Mouse (Mus musculus) frontal cortex, adult (tissue): ENCODE data around the gene Spaar.

ENCODE experiments used
- ATAC-seq: cut with Nextera tagmentation; 2 replicates; pipeline ENCODE4 v1.9.2; 2017; ENCODE audit warnings: mild to moderate bottlenecking, moderate library complexity, mixed read lengths; ENCODE audit not compliant: low TSS enrichment

The Spaar gene

DNA sequence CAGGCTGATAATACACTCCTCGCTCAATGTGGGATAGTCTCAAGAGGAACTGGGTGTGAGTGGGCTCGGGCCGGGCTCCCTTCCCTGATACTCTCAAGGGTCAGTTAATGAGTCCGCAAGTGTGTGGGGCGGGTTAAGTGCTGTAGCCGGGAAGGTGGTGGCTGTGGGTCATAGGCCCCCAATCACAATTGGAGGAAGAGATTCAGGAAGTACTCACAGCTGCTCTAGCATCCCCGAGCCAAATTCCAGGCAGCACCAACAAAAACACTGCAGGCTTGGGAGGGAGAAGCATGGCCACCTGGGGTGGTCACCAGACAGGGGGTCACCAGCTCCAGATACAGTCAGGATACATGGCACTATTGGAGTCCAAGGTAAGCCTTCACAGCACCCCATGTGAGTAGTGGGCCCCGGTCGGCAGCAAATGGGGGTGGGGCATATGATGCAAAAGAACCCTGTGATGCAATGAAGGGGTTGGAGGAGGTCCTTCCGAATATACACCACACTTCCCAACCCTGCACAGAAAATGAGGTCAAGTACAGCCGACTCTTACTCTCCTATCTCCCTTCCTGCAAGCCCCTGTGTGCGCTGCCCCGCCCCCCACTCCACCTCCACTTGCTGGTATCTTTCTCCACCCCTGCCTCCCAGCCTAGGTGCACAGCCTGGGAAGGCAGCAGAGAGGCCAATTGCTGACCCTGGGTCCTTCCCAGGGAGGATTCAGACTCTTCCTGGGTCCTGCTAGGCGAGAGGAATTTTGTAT, at the start of gene Spaar:
TSS of gene Spaar (plus strand) at position 241 of the 757 bp plus-strand sequence.
- no peak for ATAC-seq

DNA sequence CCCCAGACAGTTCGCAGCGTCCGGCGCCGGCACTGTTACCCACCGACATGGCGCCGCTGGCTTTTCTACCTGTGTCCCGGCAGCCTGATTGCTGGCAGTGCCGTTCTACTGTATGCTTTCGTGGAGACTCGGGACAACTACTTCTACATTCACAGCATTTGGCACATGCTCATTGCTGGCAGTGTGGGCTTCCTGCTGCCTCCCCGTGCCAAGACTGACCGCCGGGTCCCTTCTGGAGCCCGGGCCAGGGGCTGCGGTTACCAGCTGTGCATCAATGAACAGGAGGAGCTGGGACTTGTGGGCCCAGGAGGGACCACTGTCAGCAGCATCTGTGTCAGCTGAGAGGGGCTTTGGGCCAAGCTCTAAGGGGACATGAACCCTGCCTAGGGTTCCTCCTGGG, 39.8 kb upstream of the Spaar start:
- ATAC-seq, result no peak

DNA sequence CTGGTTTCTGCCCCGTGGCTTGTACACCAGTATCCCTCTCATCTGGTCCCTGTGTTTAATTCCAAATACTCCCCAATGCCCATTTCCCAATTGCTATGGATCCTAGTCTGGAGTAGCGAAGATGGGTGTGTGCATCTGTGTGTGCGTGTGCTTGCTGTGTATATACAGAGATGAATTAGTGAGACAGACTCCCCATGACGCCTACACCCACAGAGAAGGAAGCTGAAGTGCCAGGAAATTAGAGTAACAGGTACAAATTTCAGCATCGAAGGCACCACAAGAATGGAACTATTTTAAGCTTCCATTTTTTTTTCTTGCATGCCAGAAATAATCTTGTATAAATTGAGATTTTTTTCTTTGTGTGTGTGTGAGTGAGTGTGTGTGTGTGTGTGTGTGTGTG, 38.8 kb upstream of the Spaar start:
- ATAC-seq, result peak; percentile 66; the same call in 1 of the 2 replicates

DNA sequence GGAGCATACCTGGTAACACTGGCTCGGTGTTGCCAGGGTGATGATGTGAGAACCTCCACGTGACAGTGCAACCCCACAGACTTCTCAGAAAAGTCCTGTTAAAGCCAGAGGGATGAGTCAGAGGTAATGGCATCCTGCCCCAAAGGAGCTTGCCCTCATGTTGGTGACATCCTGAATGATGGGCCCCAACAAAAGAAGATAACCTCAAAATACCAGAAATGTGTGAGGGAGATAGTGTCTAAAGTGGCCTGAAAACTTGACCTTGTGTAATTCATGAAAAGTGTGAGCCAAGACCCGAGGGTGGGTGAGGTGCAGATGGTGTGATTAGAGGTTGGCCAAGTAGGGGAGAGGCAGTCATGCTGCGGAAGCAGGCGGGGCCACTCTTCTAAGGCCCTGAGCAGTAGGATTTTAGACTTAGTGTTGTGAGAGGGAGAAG, 36.0 kb upstream of the Spaar start:
- no peak for ATAC-seq

DNA sequence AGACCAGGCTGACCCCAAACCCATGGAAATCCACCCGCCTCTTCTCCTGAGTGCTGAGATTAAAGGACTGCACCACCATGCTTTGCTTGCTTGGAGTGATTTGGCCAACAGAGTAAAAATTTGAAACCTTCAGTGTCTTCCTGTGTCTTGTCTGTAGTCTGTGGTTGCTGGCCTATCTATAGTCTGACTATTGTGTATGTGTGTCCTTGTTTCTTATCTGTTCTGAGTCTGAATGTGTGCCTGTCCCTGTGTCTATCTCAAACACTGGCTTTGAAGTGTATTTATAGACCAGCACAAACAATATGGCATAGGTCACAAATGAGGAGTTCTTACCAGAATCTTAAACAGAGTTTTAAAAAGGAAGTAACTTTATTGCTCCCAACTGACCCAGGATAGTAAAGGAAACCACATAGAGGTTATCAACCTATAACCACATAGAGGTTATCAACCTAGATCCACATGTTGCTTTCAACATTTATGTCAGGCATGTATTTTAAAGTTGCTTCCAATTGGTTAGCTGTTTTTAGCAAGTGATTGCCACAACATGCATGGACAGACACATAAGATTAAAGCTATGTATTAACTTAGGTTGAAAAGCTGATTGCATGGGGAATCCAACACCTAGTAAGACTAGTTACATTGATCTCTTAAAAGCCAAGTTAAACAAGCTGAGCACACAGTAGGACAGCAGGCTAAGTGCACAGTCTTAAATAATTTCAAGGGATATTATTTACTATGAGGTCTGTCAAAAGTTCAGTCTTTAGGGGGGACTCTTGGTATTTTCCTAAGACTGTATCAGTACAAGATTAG, 35.2 kb upstream of the Spaar start:
- ATAC-seq, result no peak

DNA sequence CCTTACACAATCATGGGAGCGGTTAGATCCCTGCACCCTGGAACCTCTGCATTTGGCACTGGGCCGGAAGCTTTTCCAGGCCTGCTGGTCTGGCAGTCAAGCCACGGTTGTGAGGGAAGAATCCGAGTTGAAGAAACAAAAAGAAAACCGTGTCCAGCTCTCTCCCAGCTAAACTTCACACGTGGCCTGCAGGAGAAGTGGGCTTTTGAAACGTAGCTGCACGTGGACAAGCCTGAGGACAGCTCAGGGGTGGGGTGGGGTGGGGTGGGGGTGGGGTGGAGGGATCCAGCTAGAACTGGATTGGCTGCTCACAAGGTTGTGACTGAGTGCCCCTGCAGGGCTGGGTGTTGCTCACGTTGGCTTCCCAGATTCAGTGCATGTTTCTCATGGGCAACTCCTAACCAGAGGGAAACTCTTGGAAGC, 34.6 kb upstream of the Spaar start:
- ATAC-seq, result no peak

DNA sequence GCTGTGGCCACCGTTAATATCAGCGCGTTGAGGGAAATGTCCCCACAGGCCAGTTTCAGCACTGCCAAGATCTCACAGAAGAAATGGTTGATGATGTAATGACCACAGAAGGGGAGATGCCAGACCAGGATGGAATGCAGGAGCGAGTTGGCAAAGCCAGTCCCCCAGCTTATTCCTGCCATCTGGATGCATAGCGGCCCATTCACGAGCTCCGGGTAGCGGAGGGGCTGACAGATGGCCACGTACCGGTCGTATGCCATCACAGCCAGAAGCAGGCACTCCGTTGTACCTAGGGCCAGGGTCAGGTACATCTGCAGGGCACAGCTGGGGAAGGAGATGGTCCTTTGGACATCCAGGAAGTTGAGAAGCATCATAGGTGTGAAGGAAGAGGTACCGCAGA, 33.3 kb upstream of the Spaar start:
- no peak for ATAC-seq

DNA sequence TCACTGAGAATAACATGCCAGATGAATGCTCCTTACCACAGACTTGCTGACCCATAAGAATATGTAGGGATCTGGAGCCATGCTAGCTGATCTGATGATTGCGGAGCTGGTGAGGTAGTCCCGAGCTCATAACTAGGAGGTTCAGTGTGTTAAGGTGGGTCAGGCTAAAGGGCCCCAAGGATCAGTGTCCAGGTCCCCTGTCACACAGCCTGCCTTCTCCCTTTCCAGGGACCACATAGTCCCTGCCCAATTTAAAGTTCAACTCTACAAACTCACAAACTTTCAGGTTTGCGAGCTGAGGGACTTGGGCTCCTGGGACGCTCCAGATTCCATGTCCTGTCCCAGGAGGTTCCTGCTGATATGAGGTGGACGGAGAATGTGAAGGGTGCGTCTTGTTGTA, 29.1 kb upstream of the Spaar start, which contains the start of gene Olfr70:
TSS of gene Olfr70 (minus strand) at position 101 of the 400 bp plus-strand sequence.
- no peak for ATAC-seq

DNA sequence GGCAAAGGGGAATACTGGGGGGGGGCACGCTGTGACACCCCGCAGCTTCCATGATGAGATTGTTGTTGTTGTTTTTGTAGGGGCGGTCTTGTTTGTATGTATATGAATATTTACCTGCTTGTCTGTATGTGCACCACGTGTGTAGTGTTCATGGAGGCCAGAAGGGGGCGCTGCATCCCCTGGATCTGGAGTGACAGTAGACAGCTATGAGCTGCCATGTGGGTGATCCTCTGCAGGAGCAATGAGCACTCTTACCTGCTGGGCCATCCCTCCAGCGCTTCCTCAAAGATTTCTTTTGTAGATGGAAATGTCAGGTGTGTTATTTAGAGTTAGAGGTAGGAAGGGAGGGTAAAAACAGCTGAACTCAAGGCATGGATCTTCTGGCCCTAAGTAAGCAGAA, 26.4 kb upstream of the Spaar start:
- ATAC-seq, result no peak

DNA sequence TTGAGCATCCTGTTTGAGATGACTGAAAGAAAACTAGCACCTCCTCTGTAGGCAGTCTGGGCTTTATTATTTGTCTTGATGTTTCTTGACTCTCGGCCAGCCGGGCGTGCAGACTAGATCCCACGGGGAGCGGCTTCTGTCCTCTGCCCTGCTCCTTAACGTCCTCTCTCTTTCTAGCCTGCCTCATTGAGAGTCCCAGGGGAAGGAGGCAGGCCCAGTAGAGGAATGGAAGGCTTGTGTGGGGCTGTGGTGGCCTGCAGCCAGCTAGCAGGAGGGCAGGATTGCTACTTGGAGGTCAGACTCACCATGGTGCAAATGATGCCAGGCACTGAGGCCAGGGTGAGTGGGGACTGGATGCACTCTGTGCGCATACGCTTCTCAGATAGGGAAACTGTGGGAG, 26.0 kb upstream of the Spaar start:
- no peak for ATAC-seq

DNA sequence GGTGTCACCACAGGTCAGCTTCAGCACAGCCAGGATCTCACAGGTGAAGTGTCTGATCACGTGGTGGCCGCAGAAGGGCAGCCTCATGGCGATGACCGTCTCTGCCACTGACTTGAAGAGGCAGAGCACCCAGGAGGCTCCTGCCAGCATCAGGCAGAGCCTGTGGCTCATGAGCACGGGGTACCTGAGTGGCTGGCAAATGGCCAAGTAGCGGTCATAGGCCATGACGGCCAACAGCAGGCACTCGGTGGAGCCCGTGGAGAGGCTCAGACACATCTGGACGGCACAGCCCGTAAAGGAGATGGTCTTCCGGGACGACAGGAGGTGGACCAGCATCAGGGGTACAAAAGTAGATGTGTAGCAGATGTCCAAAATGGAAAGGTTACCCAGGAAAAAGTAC, 23.8 kb upstream of the Spaar start:
- no peak for ATAC-seq

DNA sequence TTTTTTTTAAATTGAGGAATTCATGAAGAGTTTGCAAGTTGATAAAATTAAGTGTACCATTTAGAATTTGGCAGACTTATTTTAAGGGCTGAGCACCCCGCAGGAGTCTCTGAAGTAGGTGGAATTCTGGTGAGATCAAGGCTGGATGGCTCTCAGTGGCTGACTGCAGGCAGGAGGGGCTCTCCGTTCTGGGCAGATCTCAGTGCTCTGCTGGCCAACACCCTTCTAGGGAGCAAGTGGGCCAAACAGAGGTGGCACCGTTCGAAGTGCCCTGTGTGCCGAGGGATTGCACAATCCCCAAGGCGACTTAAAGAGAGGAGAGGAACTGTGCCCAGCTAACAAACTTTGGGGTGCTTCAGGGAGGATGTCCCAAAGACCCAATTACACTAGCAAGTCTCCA, 20.0 kb upstream of the Spaar start, which contains the start of gene Olfr71:
TSS of gene Olfr71 (minus strand) at position 387 of the 400 bp plus-strand sequence.
- ATAC-seq, result no peak

DNA sequence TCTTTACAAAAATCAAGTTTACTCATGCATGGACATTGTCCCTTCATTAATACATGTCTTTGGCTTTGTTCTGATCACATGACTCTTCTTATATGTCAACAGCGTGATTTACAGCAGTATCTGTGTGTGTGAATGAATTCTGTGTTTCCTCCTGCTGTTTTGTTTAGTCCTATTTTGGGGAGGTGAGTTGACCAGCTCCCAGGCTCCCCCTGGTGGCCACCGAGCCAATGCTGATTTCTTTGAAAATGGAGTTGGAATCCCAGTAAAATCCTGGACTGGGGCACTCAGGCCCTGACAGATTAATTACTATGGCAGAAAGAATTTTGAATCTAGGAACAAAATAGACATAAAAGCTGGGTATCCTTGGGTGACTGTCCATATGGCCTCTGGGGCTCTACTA, 18.0 kb upstream of the Spaar start:
- ATAC-seq, result peak; percentile 68; the same call in 1 of the 2 replicates

DNA sequence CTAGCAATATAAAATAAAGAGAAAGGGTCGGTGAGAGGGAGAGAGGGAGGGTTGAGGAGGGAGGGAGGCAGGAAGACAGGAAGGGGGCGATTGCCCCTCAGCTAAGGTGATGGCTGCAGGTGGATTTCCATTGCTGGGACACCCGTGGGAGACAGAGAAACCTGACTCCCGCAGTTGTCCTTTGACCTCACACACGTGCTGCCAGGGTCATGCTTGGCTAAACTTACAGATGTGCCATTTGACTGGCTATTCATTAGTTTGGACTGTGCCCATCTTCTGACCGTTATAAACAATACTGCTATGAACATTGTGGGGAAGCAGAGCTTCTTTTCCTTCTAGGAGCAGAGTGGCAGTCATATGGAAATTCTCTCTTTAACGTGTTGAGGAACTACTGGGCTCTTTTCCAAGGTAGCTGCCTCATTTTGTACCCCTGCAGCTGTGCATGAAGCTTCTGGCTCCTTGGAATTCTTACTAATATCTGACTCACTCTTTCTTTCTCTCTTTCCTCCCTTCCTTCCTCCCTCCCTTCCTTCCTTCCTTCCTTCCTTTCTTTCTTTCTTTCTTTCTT, 16.1 kb upstream of the Spaar start:
- peak; percentile 65; the same call in 1 of the 2 replicates for ATAC-seq

DNA sequence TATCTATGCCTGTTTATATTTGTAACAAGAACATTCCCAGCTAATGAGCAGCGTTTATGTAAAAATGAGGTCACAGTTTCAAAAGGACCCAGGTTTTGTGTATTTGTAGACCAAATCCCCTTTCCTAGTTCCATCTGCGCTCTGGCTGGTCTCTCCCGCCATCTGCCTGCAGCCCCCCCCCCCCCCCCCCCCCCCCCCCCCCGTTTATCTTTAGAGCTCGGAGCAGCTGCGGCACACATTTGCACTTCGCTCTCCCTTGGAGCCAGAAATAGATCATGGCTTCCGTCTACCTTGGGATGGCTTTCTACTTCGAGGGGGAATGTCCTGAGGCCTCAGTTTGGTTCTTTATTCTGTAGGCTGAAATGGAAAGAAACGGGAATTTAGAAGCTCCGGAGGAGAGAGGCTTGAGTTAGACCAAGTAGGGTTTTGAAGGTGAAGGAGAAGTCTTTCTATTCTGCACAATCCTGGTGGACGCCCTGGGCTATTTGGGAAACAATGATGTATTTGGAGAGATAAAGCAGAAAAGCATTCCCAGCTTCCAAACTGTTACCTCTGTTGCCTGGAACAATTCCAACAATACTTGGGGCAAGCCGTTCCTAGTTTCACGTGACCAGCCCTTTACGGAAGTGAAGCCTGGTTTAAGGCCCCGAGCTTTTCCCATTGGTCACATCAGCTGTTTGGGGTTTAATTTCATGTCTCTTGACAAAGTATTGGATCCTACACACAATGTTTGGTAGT, 9.2 kb upstream of the Spaar start:
- no peak; the same call in 1 of the 2 replicates for ATAC-seq

DNA sequence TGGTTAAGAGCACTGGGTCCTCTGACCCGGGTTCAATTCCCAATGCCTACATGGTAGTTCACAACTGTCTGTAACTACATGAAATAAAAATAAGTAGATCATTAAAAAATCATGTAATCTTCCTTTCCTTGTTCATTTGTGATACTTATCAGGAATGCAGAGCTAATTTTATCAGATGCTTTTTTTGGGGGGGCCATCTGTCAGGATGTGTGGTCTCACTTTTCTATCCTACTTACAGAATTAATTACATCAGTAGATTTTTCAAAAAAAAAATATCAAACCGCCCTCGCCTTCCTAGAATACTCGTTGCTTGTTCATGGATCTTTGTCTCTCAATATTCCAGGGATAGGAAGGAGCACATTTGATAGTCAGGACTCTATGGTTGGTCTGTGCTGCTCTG, 7.6 kb upstream of the Spaar start:
- no peak for ATAC-seq

DNA sequence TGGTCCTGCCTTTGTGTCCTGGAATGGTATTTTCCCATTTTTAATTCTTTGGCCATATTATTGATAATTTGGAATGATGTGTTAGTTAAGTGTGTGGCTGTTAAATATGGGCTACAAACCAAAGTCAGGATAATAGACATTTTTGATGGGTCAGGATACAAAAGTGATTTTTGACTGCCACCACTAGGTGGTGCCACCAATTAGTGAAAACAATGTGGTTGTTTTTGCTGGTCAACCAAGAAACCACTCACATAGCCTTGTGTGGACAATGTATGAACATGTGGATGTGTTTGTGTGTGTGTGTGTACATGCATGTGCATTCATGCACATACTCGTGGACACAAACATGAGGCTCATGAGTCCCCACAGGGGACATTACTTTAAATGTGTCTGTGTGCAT, 5.1 kb upstream of the Spaar start:
- no peak for ATAC-seq

DNA sequence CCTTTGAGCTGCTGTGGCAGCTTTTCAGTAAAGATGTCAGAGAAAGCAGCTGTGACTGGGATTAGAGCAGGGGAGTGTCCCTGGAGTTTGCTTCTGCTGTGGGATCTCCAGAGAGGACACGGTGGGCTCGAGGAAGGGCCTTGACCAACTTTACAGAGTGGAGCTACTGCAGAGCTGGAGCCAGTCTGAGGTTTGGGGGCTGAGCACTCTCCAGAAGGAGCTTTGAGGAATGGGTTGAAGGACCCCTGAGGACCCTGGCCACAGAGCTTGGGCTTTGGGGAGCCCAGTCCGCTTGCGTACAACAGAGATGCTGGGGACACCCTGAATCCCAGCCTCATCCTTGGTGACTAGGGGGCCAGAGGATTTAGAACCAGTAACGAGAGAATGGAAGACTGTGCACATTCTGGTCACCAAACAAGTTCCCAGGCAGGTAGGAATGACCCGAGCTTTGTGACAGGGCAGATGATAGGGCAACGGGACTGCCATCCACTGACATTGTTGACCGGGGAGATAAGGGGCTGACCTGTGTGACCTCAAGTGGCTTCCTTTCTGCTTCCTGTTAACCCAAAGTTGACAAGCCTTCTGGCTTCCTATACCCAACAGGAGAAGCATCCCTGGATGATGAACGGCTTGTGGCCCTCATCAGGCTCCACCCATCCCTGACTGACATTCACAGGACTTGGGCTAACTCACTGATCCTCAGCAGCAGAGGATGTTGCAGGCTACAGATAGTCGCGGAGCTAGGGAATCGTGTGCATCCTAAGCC, 3.4 kb upstream of the Spaar start:
- ATAC-seq, result 0 out of 2 replicates have a peak, but pooled peaks have one; percentile 18

DNA sequence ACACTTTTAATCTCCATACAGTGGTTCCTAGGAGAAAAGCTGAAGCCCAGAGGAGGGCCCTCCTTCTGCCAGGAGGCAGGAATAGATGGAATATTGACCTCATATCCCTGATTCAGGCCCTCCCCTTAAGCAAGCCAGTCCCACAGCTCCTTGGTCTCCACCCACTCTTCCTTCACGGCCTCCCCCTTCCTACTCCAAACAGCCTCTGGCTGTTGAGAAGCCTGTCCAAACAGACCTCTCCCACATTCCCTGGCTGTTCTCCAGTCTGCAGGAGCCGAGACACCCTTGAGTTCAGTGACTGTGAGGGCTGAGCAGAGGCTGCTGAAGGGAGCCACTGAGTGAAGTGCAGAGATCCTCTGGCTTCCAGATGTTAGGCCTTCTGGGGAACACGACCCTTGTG, 2.8 kb upstream of the Spaar start, which contains the start of gene Hrct1:
TSS of gene Hrct1 (plus strand) at position 194 of the 400 bp plus-strand sequence.
- peak; percentile 29; the same call in 1 of the 2 replicates for ATAC-seq

DNA sequence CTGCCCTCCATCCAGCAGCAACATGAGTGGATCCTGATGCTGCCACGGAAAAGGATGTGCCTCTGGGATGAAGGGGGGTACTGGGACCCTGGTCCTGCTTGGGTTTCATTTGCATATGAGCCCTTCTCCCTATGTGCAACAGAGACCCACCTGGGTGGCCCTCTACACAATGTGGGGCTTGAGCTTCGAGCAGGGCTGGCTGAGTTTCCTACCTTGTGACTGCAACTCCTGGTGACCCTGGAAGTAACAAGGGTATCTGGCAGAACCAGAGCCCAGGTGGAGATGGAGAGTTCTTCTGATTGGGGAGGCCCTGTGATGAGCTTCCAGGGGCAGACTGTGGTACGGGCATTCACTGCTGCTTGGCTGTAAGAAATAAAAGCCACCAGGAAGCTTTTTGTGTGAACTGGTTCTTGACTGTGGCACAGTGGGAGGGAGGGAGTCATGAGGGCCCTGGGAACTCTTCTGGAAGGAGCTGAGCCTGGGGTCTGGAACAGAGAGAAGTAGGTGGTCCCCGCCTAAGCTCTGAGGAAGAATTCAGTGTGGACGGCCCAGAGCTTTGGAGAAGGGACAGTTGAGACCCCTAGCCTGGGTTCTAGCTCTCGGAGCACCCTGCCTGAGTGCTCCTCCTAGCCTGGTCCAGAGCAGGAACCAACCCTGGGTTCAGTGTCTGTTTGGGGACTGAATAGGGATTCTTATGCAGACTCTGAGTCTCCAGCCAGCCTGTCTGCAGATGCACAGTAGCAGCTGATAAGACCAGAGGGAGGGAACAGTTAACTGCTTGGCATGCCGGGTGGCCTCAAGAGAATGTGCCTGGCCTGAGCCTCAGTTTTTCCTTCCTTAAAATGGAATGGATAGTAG, 1.9 kb upstream of the Spaar start:
- no peak for ATAC-seq
